Mouse (Mus musculus) hematopoietic multipotent progenitor cell, adult 10-12 weeks (in vitro differentiated cells): ENCODE measurements around the gene Pex3. TPM values are rescaled to one million over a fixed set of nuclear protein-coding genes. Genes with fewer than 3 reads are reported as not detected.

Experiments
- polyA plus RNA-seq: library from polyadenylated mRNA; stranded (reverse); fragments of >175 nt; gene quantifications from 2 replicates; pipeline ENCODE4 v1.2.3, GENCODE M21; 2012; ENCODE audit warnings: low replicate concordance

The Pex3 gene
- polyA plus RNA-seq, result 8.5 and 13.4 TPM in 2 replicates

DNA sequence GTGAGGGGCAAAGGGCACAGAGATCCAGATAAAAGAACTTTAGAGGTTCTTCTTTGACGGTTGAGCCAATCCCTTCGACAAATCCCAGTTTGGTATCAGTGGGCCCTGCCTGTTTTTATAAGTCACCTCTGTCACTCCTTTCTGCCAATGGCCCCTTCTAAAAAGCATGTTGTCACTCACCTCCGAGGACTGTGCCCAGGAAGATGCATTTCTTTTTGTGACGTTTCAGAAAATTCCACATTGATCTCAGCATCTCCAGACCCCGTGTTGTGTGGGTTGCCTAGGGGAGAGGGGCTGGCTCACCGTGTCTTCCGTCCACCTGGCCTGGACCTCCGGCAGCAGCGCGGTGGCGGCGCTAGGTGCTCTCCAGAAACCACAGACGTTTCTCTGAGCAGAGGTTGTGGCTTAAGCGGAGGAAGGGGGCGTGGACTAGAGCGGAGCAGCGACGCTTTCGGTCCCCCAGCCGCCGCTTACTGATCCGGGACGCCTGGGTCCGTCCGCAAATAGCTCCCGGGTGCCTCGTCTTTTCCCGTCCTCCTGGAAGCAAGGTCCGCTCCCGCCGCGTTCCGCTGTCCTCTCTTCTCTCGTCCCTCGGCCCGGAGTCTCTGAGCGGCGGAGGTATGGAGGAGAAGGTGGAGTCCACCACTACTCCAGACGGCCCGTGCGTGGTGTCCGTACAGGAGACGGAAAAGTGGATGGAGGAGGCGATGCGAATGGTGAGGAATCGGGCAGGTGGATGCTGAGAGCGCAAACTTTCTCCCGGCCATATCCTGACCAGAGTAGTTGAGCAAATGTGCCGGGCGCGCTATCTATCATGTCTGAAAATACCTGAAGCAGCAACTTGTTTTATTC, at the start of gene Pex3, which contains the start of gene Adat2:
Gene Pex3 (minus strand): TSS at position 497 of the 852 bp plus-strand sequence.
Gene Adat2 (plus strand): TSS at position 249 of the 852 bp plus-strand sequence.

GRCm38 (mm10) chr10:13499331-13499730, 53.6 kb downstream of the Pex3 start, which contains the start of gene Fuca2:
TSS of gene Fuca2 (plus strand) at chr10:13499540.

Other genes starting within 250 kb of the Pex3 start
- 4.6 and 4.7 TPM in 2 replicates for gene Phactr2, start 78.7 kb downstream of the Pex3 start, polyA plus RNA-seq
- 20.8 and 49.1 TPM in 2 replicates for gene Fuca2, start 53.6 kb downstream of the Pex3 start, polyA plus RNA-seq
- gene Adat2, start 248 bp downstream of the Pex3 start, polyA plus RNA-seq, result 0.75 and 1.1 TPM in 2 replicates